Mouse (Mus musculus) thymus, adult 2 months (tissue): ENCODE data around the gene Ccser1.

Experiments
- CTCF ChIP-seq: fragments of 200-500 bp; IDR thresholded peaks from 2 replicates; pipeline ENCODE4 v1.5.1; 2012; ENCODE audit warnings: mild to moderate bottlenecking, control low read depth, low read length, moderate library complexity, borderline replicate concordance; ENCODE audit not compliant: control insufficient read depth, poor library complexity, insufficient read depth; ENCODE audit errors: extremely low read depth
- POLR2A ChIP-seq: fragments of 200-500 bp; IDR thresholded peaks from 2 replicates; pipeline ENCODE4 v1.6.1; 2012; ENCODE audit warnings: mild to moderate bottlenecking, low read length, control low read depth, moderate library complexity; ENCODE audit not compliant: control insufficient read depth, poor library complexity, insufficient read depth; ENCODE audit errors: extremely low read depth

DNA sequence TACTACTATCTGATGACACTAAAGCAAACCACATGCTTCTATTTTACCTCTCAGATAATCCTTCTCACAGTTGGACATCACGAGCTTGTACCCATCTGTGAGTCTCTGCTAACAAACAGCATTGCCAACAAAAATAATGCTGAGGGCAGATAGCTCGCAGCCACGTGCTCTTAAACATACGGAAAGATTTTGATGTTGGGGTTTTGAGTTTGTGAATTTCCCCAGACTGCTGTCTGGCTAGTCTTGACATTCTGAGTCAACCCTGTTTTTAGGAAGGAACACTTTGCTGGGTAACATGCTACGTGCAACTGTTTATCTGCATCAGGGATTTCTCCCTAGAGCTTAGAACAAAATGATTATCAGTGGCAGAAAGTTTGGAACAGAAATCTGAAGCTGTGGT, 52.9 kb downstream of the Ccser1 start:
- no peak for TF ChIP-seq CTCF
- TF ChIP-seq POLR2A = no peak
